Mouse (Mus musculus): ENCODE measurements at regions not wholly inside any gene's neighbourhood (a gene's known extent, or its start where the extent isn't known, plus 50 kb on each side); places are given as distances from the start of the nearest gene placed in this dataset.

DNA sequence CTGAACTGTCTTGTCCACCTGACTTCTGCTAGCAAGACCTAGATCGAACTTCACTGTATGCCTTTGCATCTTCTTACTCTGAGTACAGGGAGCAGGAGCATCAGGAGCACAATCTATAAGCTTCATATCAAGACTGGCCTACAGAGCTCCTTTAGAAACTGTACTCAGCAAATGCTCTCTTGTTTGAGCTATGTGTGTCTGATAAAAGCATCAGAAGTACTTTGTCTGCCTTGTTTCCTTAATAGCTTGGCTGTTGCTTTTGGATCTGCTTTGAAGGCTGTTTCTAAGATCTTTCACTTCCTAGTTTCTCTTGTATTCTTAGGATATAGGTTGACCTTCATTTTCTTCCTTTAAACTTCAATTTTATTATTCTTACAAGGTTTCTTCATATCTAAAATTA, 175.3 kb upstream of the Cypt12 start:
- Histone ChIP-seq H3K9me3 (ENCODE audit: low read length) (no peaks in the 10 kb centered on the region), H3K27me3 (ENCODE audit: insufficient read depth, low read length) (no peaks in the 10 kb centered on the region), H3K4me3 (ENCODE audit: low read depth, low read length) (no peak overlapping the region), H3K9ac (no peak overlapping the region), H3K27ac (ENCODE audit: low read depth, low read length) (no peak overlapping the region), H3K4me1 (ENCODE audit: insufficient read depth) (no peaks in the 10 kb centered on the region), H3K4me2 (ENCODE audit: low read depth) (no peak overlapping the region), H3K36me3 (ENCODE audit: insufficient read depth) (no peaks in the 10 kb centered on the region)
- TF ChIP-seq CTCF (IDR thresholded peaks at IDR 0.05; ENCODE audit: low read depth): no peak
- WGBS: 87% methylated on average over 1 of the region's 1 CpGs
- no peak for DNase-seq
- no peak for ATAC-seq

DNA sequence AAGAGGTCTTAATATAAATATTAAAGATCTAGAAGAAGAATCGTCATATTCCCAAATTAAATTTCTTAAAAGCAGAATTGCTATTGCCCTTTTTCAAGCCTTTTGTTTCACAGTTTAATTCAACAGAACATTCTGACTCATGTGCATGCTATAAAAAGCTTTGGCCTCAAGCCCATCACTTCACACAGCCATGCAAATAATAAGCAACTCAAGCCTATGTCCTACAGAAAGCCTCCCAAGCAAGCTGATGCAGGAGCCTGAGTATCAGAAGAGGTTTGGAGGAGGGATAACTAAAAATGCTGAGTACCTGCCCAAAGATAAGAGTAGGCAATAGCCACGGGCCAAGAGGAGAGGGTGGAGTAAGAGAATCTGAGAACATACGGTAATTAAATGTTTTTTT, 169.1 kb upstream of the Cypt12 start:
- Histone ChIP-seq H3K4me2 (ENCODE audit: low read depth) (no peak overlapping the region), H3K4me3 (ENCODE audit: low read depth, low read length) (no peak overlapping the region), H3K36me3 (ENCODE audit: insufficient read depth) (no peaks in the 10 kb centered on the region), H3K4me1 (ENCODE audit: insufficient read depth) (no peaks in the 10 kb centered on the region), H3K27ac (ENCODE audit: low read depth, low read length) (no peak overlapping the region), H3K9ac (no peak overlapping the region), H3K27me3 (ENCODE audit: insufficient read depth, low read length) (no peaks in the 10 kb centered on the region), H3K9me3 (ENCODE audit: low read length) (no peaks in the 10 kb centered on the region)
- 67% methylated on average over 3 of the region's 3 CpGs for WGBS
- no peak for TF ChIP-seq CTCF (IDR thresholded peaks at IDR 0.05; ENCODE audit: low read depth)
- no peak for DNase-seq
- no peak for ATAC-seq

GRCm38 (mm10) chr3:17784076-17784475, 164.1 kb upstream of the Cypt12 start:
- H3K4me3 ChIP-seq (ENCODE audit: low read depth, low read length): 0 out of 2 replicates have a peak overlapping the region, but pooled peaks have one; percentile 11
- no peaks in the 10 kb centered on the region for H3K27me3 ChIP-seq (ENCODE audit: insufficient read depth, low read length)
- DNase-seq (peak; percentile 52), ATAC-seq (no peak)
- H3K4me2 ChIP-seq (ENCODE audit: low read depth): peak overlapping the region; percentile 24; the same call in 1 of the 2 replicates
- no peaks in the 10 kb centered on the region for H3K9me3 ChIP-seq (ENCODE audit: low read length)
- H3K4me1 ChIP-seq (ENCODE audit: insufficient read depth): peaks cover 15% of the 10 kb centered on the region; the same call in 1 of the 2 replicates
- WGBS: 51% methylated on average over 3 of the region's 3 CpGs
- peak overlapping the region; percentile 59 for H3K27ac ChIP-seq (ENCODE audit: low read depth, low read length)
- no peaks in the 10 kb centered on the region for H3K36me3 ChIP-seq (ENCODE audit: insufficient read depth)
- peak overlapping the region; percentile 35; the same call in 1 of the 2 replicates for H3K9ac ChIP-seq
- TF ChIP-seq CTCF (IDR thresholded peaks at IDR 0.05; ENCODE audit: low read depth): no peak

DNA sequence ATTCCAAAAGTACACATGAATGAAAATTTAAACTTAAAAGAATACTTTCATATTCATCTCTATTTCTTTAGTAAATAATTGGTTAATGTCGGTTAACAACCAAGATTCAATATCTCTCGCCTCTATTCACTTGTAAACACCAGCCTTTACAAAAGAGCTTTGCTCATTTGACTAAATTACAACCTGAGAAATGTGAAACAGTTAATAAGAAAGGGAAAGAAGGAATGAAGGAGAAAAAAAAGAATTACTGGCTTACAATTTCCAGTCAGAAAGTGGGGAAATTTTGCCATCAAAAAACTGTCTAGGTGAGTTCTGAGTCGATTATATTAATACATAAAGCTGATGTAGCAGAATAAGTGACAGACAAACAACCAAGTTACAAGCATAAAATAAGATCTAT, 163.6 kb upstream of the Cypt12 start:
- Histone ChIP-seq H3K27me3 (ENCODE audit: insufficient read depth, low read length) (no peaks in the 10 kb centered on the region), H3K27ac (ENCODE audit: low read depth, low read length) (0 out of 2 replicates have a peak overlapping the region, but pooled peaks have one; percentile 99), H3K9ac (peak overlapping the region; percentile 35; the same call in 1 of the 2 replicates), H3K4me1 (ENCODE audit: insufficient read depth) (peaks cover 15% of the 10 kb centered on the region; the same call in 1 of the 2 replicates), H3K36me3 (ENCODE audit: insufficient read depth) (no peaks in the 10 kb centered on the region), H3K4me2 (ENCODE audit: low read depth) (peak overlapping the region; percentile 99), H3K4me3 (ENCODE audit: low read depth, low read length) (0 out of 2 replicates have a peak overlapping the region, but pooled peaks have one; percentile 46), H3K9me3 (ENCODE audit: low read length) (no peaks in the 10 kb centered on the region)
- WGBS: 38% methylated on average over 3 of the region's 3 CpGs
- no peak for ATAC-seq
- DNase-seq: no peak
- no peak for TF ChIP-seq CTCF (IDR thresholded peaks at IDR 0.05; ENCODE audit: low read depth)

GRCm38 (mm10) chr3:17785106-17786022, 162.8 kb upstream of the Cypt12 start:
- TF ChIP-seq CTCF (IDR thresholded peaks at IDR 0.05; ENCODE audit: low read depth): no peak
- ATAC-seq: no peak
- 17% methylated on average over 21 of the region's 21 CpGs for WGBS

DNA sequence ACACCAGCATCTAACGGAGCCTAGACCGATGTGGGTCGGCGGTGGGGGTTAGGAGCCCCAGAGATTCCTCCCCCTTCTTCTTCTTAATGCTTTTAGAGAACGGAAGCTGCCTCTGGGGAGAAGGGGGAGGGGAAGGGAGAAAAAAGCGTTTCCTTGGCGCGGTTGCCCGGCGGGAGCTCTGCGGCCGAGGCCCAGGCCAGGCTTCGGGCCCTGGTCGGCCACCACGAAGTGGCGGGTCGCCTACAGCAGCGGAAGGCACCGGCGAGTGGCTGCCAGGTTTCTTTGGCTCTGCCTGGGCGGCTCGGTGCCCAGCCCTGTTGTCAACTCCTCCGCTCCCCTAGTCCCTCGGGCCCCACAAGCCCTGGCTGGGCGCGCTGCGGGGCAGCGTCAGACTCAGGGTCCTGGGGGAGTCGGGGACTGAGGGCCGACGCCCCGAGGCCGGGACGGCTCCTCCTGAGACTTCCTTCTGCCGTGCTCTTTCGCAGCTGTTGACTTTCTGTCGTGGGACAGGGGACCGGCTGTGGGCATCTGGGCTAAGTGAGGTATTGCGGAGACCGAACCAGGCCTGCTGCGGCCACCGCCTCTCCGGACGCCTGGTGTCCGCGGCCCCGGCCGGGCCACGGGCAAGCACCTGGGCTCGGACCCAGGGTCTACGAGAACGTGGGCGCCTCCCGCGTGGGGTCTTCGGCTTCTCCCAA, 162.0 kb upstream of the Cypt12 start:
- ATAC-seq: peak; percentile 20
- no peaks in the 10 kb centered on the region for H3K27me3 ChIP-seq (ENCODE audit: insufficient read depth, low read length)
- peak; percentile 75 for DNase-seq
- H3K36me3 ChIP-seq (ENCODE audit: insufficient read depth): no peaks in the 10 kb centered on the region
- H3K4me3 ChIP-seq (ENCODE audit: low read depth, low read length): peak overlapping the region; percentile 46
- peak overlapping the region; percentile 99 for H3K4me2 ChIP-seq (ENCODE audit: low read depth)
- H3K4me1 ChIP-seq (ENCODE audit: insufficient read depth): peaks cover 15% of the 10 kb centered on the region; the same call in 1 of the 2 replicates
- H3K27ac ChIP-seq (ENCODE audit: low read depth, low read length): peak overlapping the region; percentile 99
- H3K9ac ChIP-seq: peak overlapping the region; percentile 89
- H3K9me3 ChIP-seq (ENCODE audit: low read length): no peaks in the 10 kb centered on the region
- no peak for TF ChIP-seq CTCF (IDR thresholded peaks at IDR 0.05; ENCODE audit: low read depth)
- WGBS: under 1% methylated on average over 54 of the region's 56 CpGs

More at GRCm38 (mm10) chr3:17785106-17786022, 162.8 kb upstream of the Cypt12 start:
- H3K4me2 ChIP-seq (ENCODE audit: low read depth): peak overlapping the region; percentile 99
- H3K4me1 ChIP-seq (ENCODE audit: insufficient read depth): peaks cover 15% of the 10 kb centered on the region; the same call in 1 of the 2 replicates
- peak overlapping the region; percentile 99 for H3K27ac ChIP-seq (ENCODE audit: low read depth, low read length)
- no peaks in the 10 kb centered on the region for H3K27me3 ChIP-seq (ENCODE audit: insufficient read depth, low read length)
- H3K9ac ChIP-seq: peak overlapping the region; percentile 89
- H3K9me3 ChIP-seq (ENCODE audit: low read length): no peaks in the 10 kb centered on the region
- peak overlapping the region; percentile 46 for H3K4me3 ChIP-seq (ENCODE audit: low read depth, low read length)
- peak; percentile 62 for DNase-seq
- no peaks in the 10 kb centered on the region for H3K36me3 ChIP-seq (ENCODE audit: insufficient read depth)

All from forebrain, postnatal 0 days (tissue).